Mouse (Mus musculus) liver, adult 2 months (tissue): Measurements from ENCODE around the gene Timm13.

Source experiments
- CTCF ChIP-seq: fragments of 200-500 bp; IDR thresholded peaks from 2 replicates; pipeline ENCODE4 v1.5.1; 2011; ENCODE audit warnings: low read depth, low read length, control low read depth
- POLR2A ChIP-seq: fragments of 200-500 bp; IDR thresholded peaks from 2 replicates; pipeline ENCODE4 v1.6.1; 2011; ENCODE audit warnings: low read length, control low read depth; ENCODE audit not compliant: insufficient read depth; ENCODE audit errors: extremely low read depth

DNA sequence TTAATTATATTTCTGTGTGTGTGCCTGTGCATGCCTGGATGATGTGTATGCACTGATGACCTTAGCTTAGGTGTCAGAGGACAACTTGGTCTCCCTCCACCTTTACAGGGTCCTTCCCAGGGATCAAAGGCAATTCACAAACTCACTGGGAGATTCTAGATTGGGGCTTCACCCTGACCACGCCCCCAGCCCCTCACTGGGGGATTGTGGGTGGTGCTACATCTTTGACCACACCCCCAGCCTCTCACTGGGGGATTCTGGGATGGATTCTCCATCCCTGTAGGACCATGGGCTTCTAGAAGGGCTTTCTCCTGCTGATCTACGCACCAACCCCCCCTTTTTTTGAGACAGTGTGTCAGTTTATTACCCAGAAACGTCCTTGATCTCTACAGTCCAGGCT is 24.7 kb upstream of the Timm13 start:
- TF ChIP-seq POLR2A, result no peak
- no peak for TF ChIP-seq CTCF
